Mouse (Mus musculus) regulatory T cell (primary cell): ENCODE measurements around the gene Slc41a3.

ENCODE experiments used
- in situ Hi-C: fragments of 300-600 bp; cut with MboI, MseI; formaldehyde crosslinking; loops from one replicate; pipeline ENCODE4 v1.15.1; 2025; ENCODE audit warnings: high pct_unique_total_duplicates

The Slc41a3 gene

GRCm38 (mm10) chr6:90597592-90597991, 6.9 kb upstream of the Slc41a3 start:
- in situ Hi-C loops: no loop called here

- in situ Hi-C loops: no loop called here
Measured at GRCm38 (mm10) chr6:90598197-90598596, 6.3 kb upstream of the Slc41a3 start.

- in situ Hi-C loops: no loop called here
Measured at GRCm38 (mm10) chr6:90600351-90600750, 4.2 kb upstream of the Slc41a3 start.

- in situ Hi-C loops: no loop called here
Measured at GRCm38 (mm10) chr6:90601736-90602135, 2.8 kb upstream of the Slc41a3 start.

GRCm38 (mm10) chr6:90602304-90602703, 2.2 kb upstream of the Slc41a3 start:
- in situ Hi-C loops: no loop called here

GRCm38 (mm10) chr6:90603126-90603525, 1.4 kb upstream of the Slc41a3 start:
- in situ Hi-C loops: no loop called here

GRCm38 (mm10) chr6:90604130-90604529, 395 bp upstream of the Slc41a3 start:
- in situ Hi-C loops: no loop called here

GRCm38 (mm10) chr6:90605298-90605665, 757 bp downstream of the Slc41a3 start:
- in situ Hi-C loops: no loop called here

GRCm38 (mm10) chr6:90606538-90606937, 2.0 kb downstream of the Slc41a3 start:
- in situ Hi-C loops: no loop called here

- in situ Hi-C loops: no loop called here
Measured at GRCm38 (mm10) chr6:90607196-90607595, 2.7 kb downstream of the Slc41a3 start.

GRCm38 (mm10) chr6:90608186-90608585, 3.7 kb downstream of the Slc41a3 start:
- in situ Hi-C loops: no loop called here

- in situ Hi-C loops: no loop called here
Measured at GRCm38 (mm10) chr6:90610248-90610647, 5.7 kb downstream of the Slc41a3 start.

- in situ Hi-C loops: no loop called here
Measured at GRCm38 (mm10) chr6:90613277-90613676, 8.8 kb downstream of the Slc41a3 start.

- in situ Hi-C loops: no loop called here
Measured at GRCm38 (mm10) chr6:90615362-90615761, 10.8 kb downstream of the Slc41a3 start.

- in situ Hi-C loops: no loop called here
Measured at GRCm38 (mm10) chr6:90615991-90616390, 11.5 kb downstream of the Slc41a3 start.

GRCm38 (mm10) chr6:90616481-90616880, 12.0 kb downstream of the Slc41a3 start:
- in situ Hi-C loops: no loop called here

GRCm38 (mm10) chr6:90618274-90618673, 13.7 kb downstream of the Slc41a3 start:
- in situ Hi-C loops: no loop called here

GRCm38 (mm10) chr6:90618821-90619636, 14.5 kb downstream of the Slc41a3 start:
- in situ Hi-C loops: no loop called here

- in situ Hi-C loops: no loop called here
Measured at GRCm38 (mm10) chr6:90619936-90620335, 15.4 kb downstream of the Slc41a3 start.

- in situ Hi-C loops: no loop called here
Measured at GRCm38 (mm10) chr6:90620791-90621583, 16.5 kb downstream of the Slc41a3 start.

- in situ Hi-C loops: no loop called here
Measured at GRCm38 (mm10) chr6:90621584-90621890, 17.0 kb downstream of the Slc41a3 start.

- in situ Hi-C loops: no loop called here
Measured at GRCm38 (mm10) chr6:90622758-90623455, 18.4 kb downstream of the Slc41a3 start.
